Mouse (Mus musculus) embryonic facial prominence, embryonic 12.5 days (tissue): ENCODE data around the gene Cox10. TPM values are rescaled to one million over a fixed set of nuclear protein-coding genes. Genes with fewer than 3 reads are reported as not detected.

Experiments
- ATAC-seq: fragments of 200-750 bp; cut with Nextera tagmentation; 2 replicates; pipeline ENCODE4 v1.8.0; 2017; ENCODE audit not compliant: insufficient number of reproducible peaks, insufficient read depth, low FRiP score, low TSS enrichment
- H3K27ac ChIP-seq: fragments of 300-500 bp; sonication (generic); 2 replicates; pipeline ENCODE4 v1.5.1; 2016; ENCODE audit warnings: mild to moderate bottlenecking
- H3K27me3 ChIP-seq: fragments of 300-500 bp; sonication (generic); 2 replicates; pipeline ENCODE4 v1.6.1; 2016; ENCODE audit warnings: mild to moderate bottlenecking, moderate library complexity
- H3K36me3 ChIP-seq: fragments of 300-500 bp; sonication (generic); 2 replicates; pipeline ENCODE4 v1.6.1; 2016; ENCODE audit warnings: mild to moderate bottlenecking
- H3K4me1 ChIP-seq: fragments of 300-500 bp; sonication (generic); 2 replicates; pipeline ENCODE4 v1.6.1; 2016
- H3K4me2 ChIP-seq: fragments of 300-500 bp; sonication (generic); replicated peaks from 2 replicates; pipeline ENCODE4 v1.6.1; 2016; ENCODE audit warnings: mild to moderate bottlenecking, moderate library complexity
- H3K4me3 ChIP-seq: fragments of 300-500 bp; sonication (generic); 2 replicates; pipeline ENCODE4 v1.5.1; 2016; ENCODE audit warnings: mild to moderate bottlenecking
- H3K9ac ChIP-seq: fragments of 300-500 bp; sonication (generic); 2 replicates; pipeline ENCODE4 v1.6.1; 2016; ENCODE audit warnings: mild to moderate bottlenecking, moderate library complexity
- H3K9me3 ChIP-seq: fragments of 300-500 bp; sonication (generic); 2 replicates; pipeline ENCODE4 v1.6.1; 2016; ENCODE audit warnings: mild to moderate bottlenecking, moderate library complexity
- WGBS: fragments of 180-500 bp; shearing (Covaris S2); methylation state at CpG from one replicate; pipeline ENCODE4 v1.1.7; 2016; 5-methylcytosine and 5-hydroxymethylcytosine counted together
- polyA plus RNA-seq: library from polyadenylated mRNA; unstranded; fragments of >200 nt; fragmentation: Nextera tagmentation; extraction: Ambion mirVana; gene quantifications from 2 replicates; pipeline ENCODE4 v1.2.1, GENCODE M21; 2016

Cox10 gene
- polyA plus RNA-seq, 1 experiment from 2014 or later = 26.4 TPM

DNA sequence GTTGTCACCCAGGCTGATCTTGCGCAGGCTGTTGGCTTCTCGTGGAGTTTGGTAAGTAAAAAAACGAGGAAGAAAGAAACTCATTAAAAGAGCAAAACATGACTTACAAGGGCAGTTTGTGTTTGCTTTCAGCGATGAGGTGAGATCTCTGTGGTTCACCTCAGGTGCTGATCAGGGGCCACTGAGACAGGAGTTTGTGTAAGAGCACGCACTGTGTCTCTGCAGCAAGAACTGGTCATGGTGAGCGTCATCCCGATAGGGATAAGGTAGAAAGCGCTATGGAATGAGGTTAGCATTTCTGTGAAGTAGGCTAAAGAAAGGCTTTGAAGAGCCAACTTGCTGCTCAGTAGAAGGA lies 436 bp upstream of the Cox10 start:
- WGBS = 1% methylated on average over 8 of the region's 8 CpGs
- Histone ChIP-seq H3K4me2 (peak overlapping the region; percentile 75), H3K27me3 (no peaks in the 10 kb centered on the region), H3K4me1 (peaks cover 12% of the 10 kb centered on the region), H3K36me3 (peaks cover 9% of the 10 kb centered on the region; the same call in 1 of the 2 replicates), H3K27ac (peak overlapping the region; percentile 90), H3K9ac (peak overlapping the region; percentile 57), H3K4me3 (peak overlapping the region; percentile 83), H3K9me3 (no peaks in the 10 kb centered on the region)
- no peak for ATAC-seq

GRCm38 (mm10) chr11:64076212-64076611 lies 3.1 kb downstream of the Cox10 start:
- Histone ChIP-seq H3K27me3 (no peaks in the 10 kb centered on the region), H3K27ac (no peak overlapping the region), H3K36me3 (peaks cover 9% of the 10 kb centered on the region; the same call in 1 of the 2 replicates), H3K4me2 (no peak overlapping the region), H3K9ac (no peak overlapping the region), H3K4me1 (peaks cover 12% of the 10 kb centered on the region), H3K9me3 (no peaks in the 10 kb centered on the region), H3K4me3 (no peak overlapping the region)
- no peak for ATAC-seq
- 93% methylated on average over 4 of the region's 4 CpGs for WGBS

- no peaks in the 10 kb centered on the region for H3K27me3 ChIP-seq
- H3K4me2 ChIP-seq = no peak overlapping the region
- ATAC-seq = no peak
- H3K27ac ChIP-seq = no peak overlapping the region
- H3K9ac ChIP-seq = no peak overlapping the region
- WGBS = 50% methylated on average over 4 of the region's 4 CpGs
- no peak overlapping the region for H3K4me3 ChIP-seq
- H3K36me3 ChIP-seq = peaks cover 25% of the 10 kb centered on the region
- peaks cover 3% of the 10 kb centered on the region; the same call in 1 of the 2 replicates for H3K4me1 ChIP-seq
- no peaks in the 10 kb centered on the region for H3K9me3 ChIP-seq
Measured at GRCm38 (mm10) chr11:64073379-64073778, 5.9 kb downstream of the Cox10 start.

DNA sequence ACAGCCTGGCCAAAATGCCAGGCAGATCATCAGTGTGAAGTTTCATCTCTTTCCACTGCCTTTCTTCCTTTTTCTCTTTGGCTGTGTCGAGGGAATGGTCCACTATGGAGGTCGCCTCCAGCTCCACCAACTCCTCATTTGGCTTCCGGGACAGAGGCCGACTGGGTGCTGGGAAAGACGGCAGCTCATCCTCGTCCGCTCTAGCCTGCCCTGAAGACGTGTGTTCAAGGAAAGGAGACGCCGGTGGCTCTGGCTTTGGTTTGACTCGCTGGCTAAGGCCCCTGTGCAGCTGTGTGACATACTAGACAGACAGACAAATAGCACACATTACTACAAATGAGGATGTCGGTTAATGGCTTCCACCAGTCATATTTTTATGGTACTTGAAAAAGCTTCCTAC lies 7.7 kb downstream of the Cox10 start:
- 93% methylated on average over 12 of the region's 12 CpGs for WGBS
- Histone ChIP-seq H3K27ac (no peak overlapping the region), H3K27me3 (no peaks in the 10 kb centered on the region), H3K9me3 (no peaks in the 10 kb centered on the region), H3K4me2 (no peak overlapping the region), H3K4me1 (no peaks in the 10 kb centered on the region), H3K4me3 (no peak overlapping the region), H3K36me3 (peaks cover 34% of the 10 kb centered on the region), H3K9ac (no peak overlapping the region)
- ATAC-seq = no peak

GRCm38 (mm10) chr11:64066001-64066400 lies 13.3 kb downstream of the Cox10 start:
- Histone ChIP-seq H3K4me1 (no peaks in the 10 kb centered on the region), H3K36me3 (peaks cover 23% of the 10 kb centered on the region), H3K4me3 (no peak overlapping the region), H3K27ac (no peak overlapping the region), H3K27me3 (no peaks in the 10 kb centered on the region), H3K9ac (no peak overlapping the region), H3K9me3 (no peaks in the 10 kb centered on the region), H3K4me2 (no peak overlapping the region)
- ATAC-seq = no peak
- WGBS = 67% methylated on average over 2 of the region's 2 CpGs

DNA sequence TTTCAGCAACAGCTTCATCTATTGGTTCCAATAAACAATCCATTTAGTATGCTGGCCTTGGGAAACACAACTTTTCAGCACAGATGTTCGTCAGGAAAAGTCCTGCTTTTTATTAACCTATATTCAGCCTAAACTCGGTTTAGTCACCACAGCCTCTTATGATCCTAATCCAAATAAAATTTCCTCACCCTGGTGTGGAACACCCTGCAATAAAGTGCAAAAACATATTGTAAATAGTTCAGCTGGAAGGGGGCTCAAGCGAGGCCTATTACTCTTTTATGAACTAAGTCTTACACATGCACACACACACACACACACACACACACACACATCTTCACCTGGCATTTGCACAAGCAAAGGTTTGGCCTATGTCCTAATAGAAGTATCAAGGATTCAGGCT lies 16.1 kb downstream of the Cox10 start:
- no peaks in the 10 kb centered on the region for H3K4me1 ChIP-seq
- peaks cover 21% of the 10 kb centered on the region for H3K36me3 ChIP-seq
- 57% methylated on average over 3 of the region's 3 CpGs for WGBS
- H3K4me3 ChIP-seq = no peak overlapping the region
- H3K9ac ChIP-seq = no peak overlapping the region
- no peak for ATAC-seq
- H3K27ac ChIP-seq = no peak overlapping the region
- no peak overlapping the region for H3K4me2 ChIP-seq
- H3K27me3 ChIP-seq = no peaks in the 10 kb centered on the region
- H3K9me3 ChIP-seq = no peaks in the 10 kb centered on the region

- Histone ChIP-seq H3K36me3 (peaks cover 19% of the 10 kb centered on the region), H3K27ac (no peak overlapping the region), H3K27me3 (no peaks in the 10 kb centered on the region), H3K4me2 (no peak overlapping the region), H3K4me3 (no peak overlapping the region), H3K4me1 (no peaks in the 10 kb centered on the region), H3K9me3 (no peaks in the 10 kb centered on the region), H3K9ac (no peak overlapping the region)
- no peak for ATAC-seq
- WGBS = 97% methylated on average over 4 of the region's 4 CpGs
Measured at GRCm38 (mm10) chr11:64062226-64062625, 17.0 kb downstream of the Cox10 start.

DNA sequence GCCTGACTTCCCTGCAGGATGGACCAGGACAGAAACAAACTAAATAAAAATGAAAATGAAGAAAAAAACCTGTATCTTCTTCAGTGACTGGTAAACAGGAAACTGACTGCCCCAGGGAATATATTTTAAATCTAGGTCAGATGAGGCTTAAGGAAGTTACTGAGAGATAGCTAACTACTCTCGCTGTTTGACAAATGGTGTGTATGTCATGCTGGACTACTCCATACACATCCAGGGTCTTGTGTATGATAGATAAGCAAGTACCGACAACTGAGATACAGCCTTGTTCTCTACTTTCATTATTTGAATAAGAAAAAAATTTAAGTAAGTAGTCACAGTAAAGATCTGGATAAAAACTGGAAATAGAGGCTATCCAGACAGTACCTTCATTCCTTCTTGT lies 20.0 kb downstream of the Cox10 start:
- no peak overlapping the region for H3K27ac ChIP-seq
- H3K4me1 ChIP-seq = no peaks in the 10 kb centered on the region
- no peaks in the 10 kb centered on the region for H3K27me3 ChIP-seq
- H3K9ac ChIP-seq = no peak overlapping the region
- ATAC-seq = no peak
- WGBS = 93% methylated on average over 2 of the region's 2 CpGs
- H3K9me3 ChIP-seq = no peaks in the 10 kb centered on the region
- peaks cover 15% of the 10 kb centered on the region for H3K36me3 ChIP-seq
- H3K4me2 ChIP-seq = no peak overlapping the region
- H3K4me3 ChIP-seq = no peak overlapping the region

DNA sequence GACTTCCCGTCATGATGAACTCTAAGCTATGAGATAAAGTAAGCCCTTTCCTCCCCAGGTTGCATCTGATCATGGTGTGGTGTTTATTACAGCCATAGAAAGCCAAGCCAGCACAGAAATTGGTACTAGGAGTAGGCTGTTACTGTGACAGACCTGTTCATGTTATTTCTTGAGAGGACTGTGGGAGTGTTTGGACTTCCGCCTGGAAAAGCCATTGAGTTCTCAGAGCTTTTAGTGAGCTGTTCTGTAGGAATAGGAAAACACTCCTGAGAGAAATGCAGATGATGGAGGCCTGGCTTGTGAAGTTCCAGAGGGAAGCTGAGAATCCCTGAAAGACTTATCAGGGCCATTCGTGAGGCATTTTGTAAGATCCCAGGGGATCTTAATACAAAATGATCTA lies 20.8 kb downstream of the Cox10 start:
- Histone ChIP-seq H3K4me1 (no peaks in the 10 kb centered on the region), H3K36me3 (peaks cover 15% of the 10 kb centered on the region), H3K27me3 (no peaks in the 10 kb centered on the region), H3K4me2 (no peak overlapping the region), H3K4me3 (no peak overlapping the region), H3K9ac (no peak overlapping the region), H3K9me3 (no peaks in the 10 kb centered on the region), H3K27ac (no peak overlapping the region)
- WGBS = 90% methylated on average over 3 of the region's 3 CpGs
- ATAC-seq = no peak

DNA sequence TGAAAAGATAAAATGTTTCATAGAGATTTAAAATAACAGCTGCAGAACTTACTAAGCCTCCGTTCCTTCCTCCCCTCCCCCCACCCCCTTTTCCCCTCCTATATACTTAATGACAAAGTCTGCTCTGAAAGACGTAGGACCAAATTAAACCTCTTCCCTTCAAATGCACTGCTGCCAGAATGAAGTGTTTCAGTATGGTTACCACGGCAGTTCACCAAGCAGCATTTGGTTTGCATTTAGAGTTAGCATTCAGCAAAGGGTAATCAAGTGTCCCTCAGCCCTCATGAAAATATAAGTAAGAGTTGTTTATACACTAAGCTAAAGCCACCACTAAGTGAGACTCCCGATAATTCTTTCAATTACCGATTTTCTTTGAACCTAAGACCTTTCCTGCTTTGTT lies 25.9 kb downstream of the Cox10 start:
- Histone ChIP-seq H3K9me3 (no peaks in the 10 kb centered on the region), H3K9ac (no peak overlapping the region), H3K36me3 (peaks cover 5% of the 10 kb centered on the region), H3K4me1 (no peaks in the 10 kb centered on the region), H3K4me2 (no peak overlapping the region), H3K4me3 (no peak overlapping the region), H3K27me3 (no peaks in the 10 kb centered on the region), H3K27ac (no peak overlapping the region)
- ATAC-seq = no peak
- 54% methylated on average over 5 of the region's 5 CpGs for WGBS

DNA sequence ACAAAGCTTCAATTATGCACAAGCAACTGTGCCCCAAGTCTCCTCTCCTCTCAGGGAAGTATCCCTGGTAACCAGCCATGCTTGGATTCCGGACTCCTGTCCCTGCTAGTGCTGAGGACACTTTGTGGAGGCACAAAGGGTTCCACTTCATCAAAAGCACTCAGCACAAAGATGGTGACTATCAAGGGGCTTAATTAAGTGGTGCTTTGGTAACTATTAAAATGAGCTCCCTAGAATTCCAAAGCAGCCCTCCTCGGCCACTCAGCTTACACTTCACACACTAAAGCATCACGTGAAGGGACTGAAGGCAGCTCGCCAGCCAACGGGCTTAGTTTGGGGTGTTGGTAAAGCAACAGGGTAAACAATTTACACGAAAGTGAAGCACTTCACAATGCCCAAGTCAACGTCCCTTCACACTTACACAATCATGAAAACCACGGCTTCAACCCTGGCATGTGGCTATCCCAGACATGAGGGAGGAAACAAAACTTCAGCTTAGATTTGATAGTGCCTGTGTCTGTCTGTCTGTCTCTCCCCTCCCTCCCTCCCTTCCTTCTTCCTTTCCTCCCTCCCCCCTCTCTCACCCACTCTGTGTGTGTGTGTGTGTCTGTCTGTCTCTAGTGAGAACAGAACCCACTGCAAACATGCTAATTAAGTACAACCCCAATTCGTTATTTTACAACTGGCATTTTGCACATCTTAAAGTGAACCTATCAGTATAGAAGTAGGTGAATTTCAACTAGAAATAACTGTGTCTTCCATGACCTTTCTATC lies 27.9 kb downstream of the Cox10 start:
- H3K27me3 ChIP-seq = no peaks in the 10 kb centered on the region

GRCm38 (mm10) chr11:64047432-64047831 lies 31.8 kb downstream of the Cox10 start:
- Histone ChIP-seq H3K27me3 (no peaks in the 10 kb centered on the region), H3K9ac (no peak overlapping the region), H3K27ac (no peak overlapping the region), H3K4me1 (no peaks in the 10 kb centered on the region), H3K9me3 (no peaks in the 10 kb centered on the region), H3K4me2 (no peak overlapping the region), H3K4me3 (no peak overlapping the region), H3K36me3 (peaks cover 7% of the 10 kb centered on the region; the same call in 1 of the 2 replicates)
- 90% methylated on average over 13 of the region's 13 CpGs for WGBS
- ATAC-seq = no peak

More for the DNA sequence above, 27.9 kb downstream of the Cox10 start:
- ATAC-seq = no peak
- H3K27ac ChIP-seq = no peak overlapping the region
- no peak overlapping the region for H3K4me3 ChIP-seq
- H3K9ac ChIP-seq = no peak overlapping the region
- no peaks in the 10 kb centered on the region for H3K4me1 ChIP-seq
- H3K36me3 ChIP-seq = no peaks in the 10 kb centered on the region
- H3K9me3 ChIP-seq = no peaks in the 10 kb centered on the region
- 76% methylated on average over 9 of the region's 9 CpGs for WGBS
- no peak overlapping the region for H3K4me2 ChIP-seq
